Mouse (Mus musculus): ENCODE measurements around the gene Nrp2. TPM values are rescaled to one million over a fixed set of nuclear protein-coding genes. Genes with fewer than 3 reads are reported as not detected.

The Nrp2 gene
- 3.1 and 3.9 TPM in 2 replicates for total RNA-seq (2023)

DNA sequence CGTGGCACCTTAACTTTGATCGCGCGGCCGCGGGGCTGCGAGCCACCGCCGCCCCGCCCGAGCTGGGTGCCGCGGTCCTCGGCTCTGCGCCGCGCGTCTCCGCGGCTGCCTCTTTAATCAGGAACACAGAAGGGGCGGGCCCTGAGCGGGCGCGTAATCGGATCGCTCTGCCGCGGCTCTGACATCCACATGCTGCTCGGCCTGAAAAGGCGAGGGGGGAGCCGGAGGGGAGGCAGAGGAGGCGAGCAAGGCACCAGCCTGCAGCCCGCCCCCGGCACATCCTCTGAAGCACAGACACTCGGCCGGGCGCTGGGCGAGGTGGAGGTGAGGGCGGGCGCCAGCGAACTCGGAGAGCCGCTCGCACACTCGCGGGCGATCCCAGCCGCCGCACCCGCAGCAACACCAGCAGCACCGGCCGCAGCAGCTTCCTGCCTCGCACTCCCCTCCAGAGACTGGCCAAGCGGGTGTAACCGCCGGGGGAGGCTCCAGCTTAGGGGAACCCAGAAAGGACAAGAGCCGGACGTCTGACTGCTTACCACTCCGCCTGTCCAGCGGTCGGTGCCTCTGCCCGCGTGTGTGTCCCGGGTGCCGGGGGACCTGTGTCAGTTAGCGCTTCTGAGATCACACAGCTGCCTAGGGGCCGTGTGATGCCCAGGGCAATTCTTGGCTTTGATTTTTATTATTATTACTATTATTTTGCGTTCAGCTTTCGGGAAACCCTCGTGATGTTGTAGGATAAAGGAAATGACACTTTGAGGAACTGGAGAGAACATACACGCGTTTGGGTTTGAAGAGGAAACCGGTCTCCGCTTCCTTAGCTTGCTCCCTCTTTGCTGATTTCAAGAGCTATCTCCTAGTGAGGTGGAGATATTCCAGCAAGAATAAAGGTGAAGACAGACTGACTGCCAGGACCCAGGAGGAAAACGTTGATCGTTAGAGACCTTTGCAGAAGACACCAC is at the start of gene Nrp2:
Gene Nrp2 (plus strand): TSS at position 128 of the 959 bp plus-strand sequence.

